Mouse (Mus musculus) E14TG2a.4 (cell line): ENCODE measurements around the gene Krt18.

Experiments used
- CTCF ChIP-seq: conservative IDR thresholded peaks from 2 replicates; pipeline ENCODE4 v1.5.1; 2014; ENCODE audit warnings: low read length
- NANOG ChIP-seq: IDR thresholded peaks from 2 replicates; pipeline ENCODE4 v1.6.1; 2014; ENCODE audit warnings: borderline replicate concordance, low read length, mixed read lengths
- POU5F1 ChIP-seq: IDR thresholded peaks from 2 replicates; pipeline ENCODE4 v1.6.1; 2014; ENCODE audit warnings: low read length, borderline replicate concordance

- TF ChIP-seq CTCF = no peak
- TF ChIP-seq POU5F1 = no peak
- no peak for TF ChIP-seq NANOG
Measured at GRCm38 (mm10) chr15:102045691-102046090, 17.7 kb downstream of the Krt18 start.
